Mouse (Mus musculus): ENCODE data around the gene Wdr24. TPM values are rescaled to one million over a fixed set of nuclear protein-coding genes. Genes with fewer than 3 reads are reported as not detected.
"Not testable (repeated sequence)": the region's sequence is repeated elsewhere in the genome, so short reads cannot be mapped to it uniquely, and the experiment has no call there.

Gene Wdr24
- polyA plus RNA-seq, 1 experiment from 2014 or later = 27.7 TPM

DNA sequence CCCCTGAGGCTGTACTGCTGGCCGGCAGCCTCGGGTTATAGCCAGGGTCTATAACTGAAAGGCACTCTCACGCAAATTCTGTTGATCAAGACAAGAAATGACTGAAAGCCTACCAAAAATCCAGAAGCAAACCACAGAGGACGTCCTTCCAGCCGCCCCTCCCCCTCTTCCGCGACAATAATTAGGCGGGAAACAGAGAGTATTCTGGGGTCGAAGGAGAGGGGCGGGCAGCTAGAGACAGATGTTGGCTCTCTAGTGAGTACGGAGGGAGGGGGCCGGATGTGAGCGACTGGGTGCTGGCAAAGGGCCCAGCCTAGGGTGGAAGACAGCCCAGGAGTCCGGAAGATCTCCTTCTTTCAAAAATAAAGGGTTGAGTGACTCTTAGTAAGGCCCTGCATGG lies 30.8 kb upstream of the Wdr24 start, which contains the start of gene Fam173a:
Gene Fam173a, minus strand, starts transcription at position 287 of the 400 bp plus-strand sequence.
- no peaks in the 10 kb centered on the region for H3K27me3 ChIP-seq
- H3K36me3 ChIP-seq = peaks cover 20% of the 10 kb centered on the region
- 0% methylated on average over 14 of the region's 14 CpGs for WGBS

GRCm38 (mm10) chr17:25794197-25794596 lies 29.2 kb upstream of the Wdr24 start:
- no peaks in the 10 kb centered on the region for H3K9me3 ChIP-seq
- H3K4me3 ChIP-seq = no peak overlapping the region
- H3K4me2 ChIP-seq (replicated peaks) = no peak overlapping the region
- no peak overlapping the region for H3K9ac ChIP-seq
- ATAC-seq (ENCODE audit: low FRiP score, low read depth) = no peak
- H3K36me3 ChIP-seq = peaks cover 8% of the 10 kb centered on the region
- 82% methylated on average over 13 of the region's 13 CpGs for WGBS
- H3K27me3 ChIP-seq = no peaks in the 10 kb centered on the region
- H3K4me1 ChIP-seq = peaks cover 54% of the 10 kb centered on the region
- H3K27ac ChIP-seq = no peak overlapping the region

More for the DNA sequence above, 30.8 kb upstream of the Wdr24 start, which contains the start of gene Fam173a:
- Histone ChIP-seq H3K9ac (peak within 1 kb of the TSS; percentile 81), H3K4me2 (replicated peaks) (peak within 1 kb of the TSS; percentile 92), H3K27ac (peak within 1 kb of the TSS; percentile 91), H3K4me1 (peaks cover 53% of the 10 kb centered on the region), H3K4me3 (peak within 1 kb of the TSS; percentile 87), H3K9me3 (no peaks in the 10 kb centered on the region)
- peak; percentile 51 for ATAC-seq (ENCODE audit: low FRiP score, low read depth)

GRCm38 (mm10) chr17:25794998-25795397 lies 28.4 kb upstream of the Wdr24 start:
- Histone ChIP-seq H3K9me3 (no peaks in the 10 kb centered on the region), H3K27me3 (no peaks in the 10 kb centered on the region), H3K27ac (no peak overlapping the region), H3K9ac (peak overlapping the region; percentile 81; the same call in 1 of the 2 replicates), H3K4me1 (peaks cover 54% of the 10 kb centered on the region), H3K4me2 (replicated peaks) (peak overlapping the region; percentile 91), H3K36me3 (no peaks in the 10 kb centered on the region; the same call in 1 of the 2 replicates), H3K4me3 (0 out of 2 replicates have a peak overlapping the region, but pooled peaks have one; percentile 77)
- ATAC-seq (ENCODE audit: low FRiP score, low read depth) = no peak
- 82% methylated on average over 17 of the region's 17 CpGs for WGBS

DNA sequence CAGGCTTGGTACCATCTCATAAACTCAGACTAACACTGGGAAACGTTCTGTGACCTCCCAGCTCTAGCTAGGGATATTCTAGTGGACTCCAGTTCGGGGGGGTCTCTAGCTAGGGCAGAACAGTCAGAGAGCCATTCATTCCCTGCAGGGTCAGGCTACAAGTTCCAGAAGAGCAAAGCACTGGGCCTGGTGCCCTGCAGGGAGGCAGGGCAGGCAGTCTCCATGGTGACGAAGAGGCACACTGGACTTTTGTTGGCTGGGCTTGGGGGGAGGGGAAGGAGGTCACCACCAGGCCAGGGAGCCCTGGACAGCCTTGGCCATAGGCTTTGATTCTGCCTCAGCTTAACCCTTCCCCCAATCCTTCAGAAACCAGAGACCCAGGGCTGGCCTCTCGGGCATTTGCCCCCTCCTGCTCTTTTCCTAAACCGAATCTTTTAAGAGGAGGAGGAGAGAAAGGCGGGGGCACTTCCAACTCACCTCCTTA lies 27.8 kb upstream of the Wdr24 start, which contains the start of gene AC134908.4:
Gene AC134908.4, minus strand, starts transcription at position 51 of the 484 bp plus-strand sequence.
- H3K27ac ChIP-seq = 0 out of 2 replicates have a peak within 1 kb of the TSS, but pooled peaks have one; percentile 17
- 8% methylated on average over 6 of the region's 6 CpGs for WGBS
- H3K36me3 ChIP-seq = no peaks in the 10 kb centered on the region
- no peaks in the 10 kb centered on the region for H3K9me3 ChIP-seq
- peak within 1 kb of the TSS; percentile 81 for H3K9ac ChIP-seq
- no peak for ATAC-seq (ENCODE audit: low FRiP score, low read depth)
- H3K4me1 ChIP-seq = peaks cover 51% of the 10 kb centered on the region
- H3K4me2 ChIP-seq (replicated peaks) = peak within 1 kb of the TSS; percentile 91
- no peaks in the 10 kb centered on the region for H3K27me3 ChIP-seq
- H3K4me3 ChIP-seq = peak within 1 kb of the TSS; percentile 77

DNA sequence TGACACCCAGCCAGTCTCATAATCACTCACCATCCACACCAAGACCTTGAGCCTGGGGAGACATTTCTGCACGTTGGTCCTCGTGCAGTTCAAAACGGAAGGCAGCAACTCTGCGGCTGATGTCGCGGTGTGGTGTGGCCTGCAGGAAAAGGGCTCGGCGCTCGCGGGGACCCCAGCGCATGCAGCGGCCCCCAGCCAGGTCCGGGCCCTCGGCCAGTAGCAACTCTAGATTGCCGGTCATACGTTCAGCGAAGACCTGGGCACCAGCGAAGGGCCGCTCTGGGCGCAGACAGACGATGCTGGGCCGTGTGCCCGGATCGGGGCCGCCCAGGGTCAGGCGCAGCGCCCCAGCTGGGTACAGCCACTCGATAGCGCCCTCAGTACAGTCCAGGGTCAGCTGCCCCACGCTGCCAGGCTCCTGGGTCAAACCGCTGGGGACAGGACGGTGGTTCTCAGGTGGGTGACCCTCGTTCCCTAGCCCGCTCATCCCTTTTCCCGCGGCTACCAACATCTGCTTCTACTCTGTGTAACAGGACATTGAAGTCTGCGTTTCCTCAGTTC lies 27.1 kb upstream of the Wdr24 start:
- peak overlapping the region; percentile 77 for H3K4me3 ChIP-seq
- WGBS = under 1% methylated on average over 37 of the region's 37 CpGs
- H3K36me3 ChIP-seq = no peaks in the 10 kb centered on the region
- peak overlapping the region; percentile 91 for H3K4me2 ChIP-seq (replicated peaks)
- ATAC-seq (ENCODE audit: low FRiP score, low read depth) = 0 out of 2 replicates have a peak, but pooled peaks have one; percentile 3
- peaks cover 1% of the 10 kb centered on the region; the same call in 1 of the 2 replicates for H3K27me3 ChIP-seq
- no peaks in the 10 kb centered on the region for H3K9me3 ChIP-seq
- H3K27ac ChIP-seq = peak overlapping the region; percentile 17; the same call in 1 of the 2 replicates
- peaks cover 45% of the 10 kb centered on the region for H3K4me1 ChIP-seq
- H3K9ac ChIP-seq = peak overlapping the region; percentile 81

GRCm38 (mm10) chr17:25796951-25797369 lies 26.5 kb upstream of the Wdr24 start, which contains the start of gene Metrn:
Gene Metrn (minus strand): TSS chr17:25797136.
- Histone ChIP-seq H3K27ac (peak within 1 kb of the TSS; percentile 17; the same call in 1 of the 2 replicates), H3K27me3 (peaks cover 5% of the 10 kb centered on the region; the same call in 1 of the 2 replicates), H3K9me3 (no peaks in the 10 kb centered on the region), H3K4me2 (replicated peaks) (peak within 1 kb of the TSS; percentile 91), H3K9ac (peak within 1 kb of the TSS; percentile 81), H3K4me3 (peak within 1 kb of the TSS; percentile 77), H3K36me3 (no peaks in the 10 kb centered on the region), H3K4me1 (peaks cover 39% of the 10 kb centered on the region)
- under 1% methylated on average over 35 of the region's 35 CpGs for WGBS
- peak; percentile 85 for ATAC-seq (ENCODE audit: low FRiP score, low read depth)

DNA sequence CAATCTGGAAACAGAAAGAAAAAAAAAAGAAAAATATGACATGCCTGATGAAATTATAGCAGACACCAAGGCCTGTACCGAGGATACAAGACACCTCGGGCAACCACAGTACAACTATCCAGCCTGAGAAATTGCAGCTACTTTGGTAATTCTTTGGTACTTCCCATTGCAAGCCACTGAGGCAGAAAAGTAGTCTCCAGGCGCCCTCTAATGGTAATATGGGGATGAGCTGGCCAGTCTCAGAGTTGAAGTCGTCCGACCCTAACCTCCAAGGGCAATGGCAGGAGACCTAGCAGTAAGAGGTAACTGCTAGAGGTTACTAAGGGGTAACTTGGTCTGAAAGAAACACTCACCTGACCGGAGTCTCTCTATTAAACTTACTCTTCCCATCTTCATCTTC lies 22.4 kb upstream of the Wdr24 start:
- WGBS = 10% methylated on average over 6 of the region's 6 CpGs
- ATAC-seq (ENCODE audit: low FRiP score, low read depth) = no peak
- no peak overlapping the region for H3K9ac ChIP-seq
- H3K27ac ChIP-seq = no peak overlapping the region
- no peak overlapping the region for H3K4me3 ChIP-seq
- no peaks in the 10 kb centered on the region for H3K9me3 ChIP-seq
- H3K4me2 ChIP-seq (replicated peaks) = no peak overlapping the region
- peaks cover 14% of the 10 kb centered on the region for H3K4me1 ChIP-seq
- H3K36me3 ChIP-seq = no peaks in the 10 kb centered on the region
- peaks cover 24% of the 10 kb centered on the region for H3K27me3 ChIP-seq

DNA sequence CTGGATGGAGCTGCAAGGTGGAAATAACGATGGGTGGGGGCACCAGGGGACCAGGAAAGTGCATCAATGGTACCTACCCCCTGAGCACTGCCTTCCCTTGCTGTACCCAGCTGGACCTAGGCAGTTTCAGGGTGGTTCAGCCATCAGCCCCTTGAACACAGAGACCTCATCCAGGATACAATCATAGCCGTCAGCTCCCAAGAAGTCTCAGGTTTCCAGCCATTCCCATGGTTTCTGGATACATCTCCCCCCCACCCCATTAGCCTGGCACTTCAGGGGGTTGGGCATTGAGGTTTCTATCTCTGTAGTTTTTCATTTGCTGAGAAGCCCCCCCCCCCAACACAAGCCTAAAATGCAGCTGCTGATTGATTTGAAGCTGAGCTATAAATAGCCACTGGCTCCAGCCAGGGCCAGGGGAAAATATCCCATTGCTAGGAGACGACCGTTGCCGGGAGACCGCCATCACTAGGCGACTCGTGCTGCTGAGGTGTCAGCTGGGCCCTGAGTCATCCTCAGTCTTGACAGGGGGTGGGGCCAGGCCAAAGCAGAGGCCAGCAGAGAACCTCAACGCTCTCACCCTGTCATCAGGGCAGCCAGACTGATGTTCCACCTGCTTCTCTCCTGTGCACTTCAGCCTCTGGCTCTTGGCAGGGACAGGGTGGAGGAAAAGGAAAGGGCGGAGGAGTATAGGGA lies 20.5 kb upstream of the Wdr24 start:
- ATAC-seq (ENCODE audit: low FRiP score, low read depth) = no peak
- Histone ChIP-seq H3K4me1 (peaks cover 2% of the 10 kb centered on the region; the same call in 1 of the 2 replicates), H3K27ac (no peak overlapping the region), H3K27me3 (peaks cover 38% of the 10 kb centered on the region), H3K9me3 (no peaks in the 10 kb centered on the region), H3K4me2 (replicated peaks) (no peak overlapping the region), H3K36me3 (no peaks in the 10 kb centered on the region), H3K9ac (peak overlapping the region; percentile 50; the same call in 1 of the 2 replicates), H3K4me3 (no peak overlapping the region)
- WGBS = 11% methylated on average over 10 of the region's 10 CpGs

- ATAC-seq (ENCODE audit: low FRiP score, low read depth) = no peak
- WGBS = 76% methylated on average over 4 of the region's 4 CpGs
- H3K27ac ChIP-seq = no peak overlapping the region
- H3K27me3 ChIP-seq = peaks cover 69% of the 10 kb centered on the region
- H3K4me2 ChIP-seq (replicated peaks) = no peak overlapping the region
- no peaks in the 10 kb centered on the region for H3K9me3 ChIP-seq
- peaks cover 12% of the 10 kb centered on the region for H3K4me1 ChIP-seq
- no peak overlapping the region for H3K4me3 ChIP-seq
- H3K9ac ChIP-seq = no peak overlapping the region
- H3K36me3 ChIP-seq = no peaks in the 10 kb centered on the region
Observed at GRCm38 (mm10) chr17:25806507-25806906, 16.9 kb upstream of the Wdr24 start.

GRCm38 (mm10) chr17:25807452-25807851 lies 16.0 kb upstream of the Wdr24 start:
- H3K36me3 ChIP-seq; H3K9me3 ChIP-seq; ATAC-seq (ENCODE audit: low FRiP score, low read depth); H3K4me2 ChIP-seq (replicated peaks); H3K9ac ChIP-seq; H3K4me3 ChIP-seq; H3K27ac ChIP-seq: not testable (repeated sequence)
- Histone ChIP-seq H3K27me3 (peaks cover 72% of the 10 kb centered on the region), H3K4me1 (peaks cover 12% of the 10 kb centered on the region)
- WGBS = 38% methylated on average over 2 of the region's 2 CpGs

DNA sequence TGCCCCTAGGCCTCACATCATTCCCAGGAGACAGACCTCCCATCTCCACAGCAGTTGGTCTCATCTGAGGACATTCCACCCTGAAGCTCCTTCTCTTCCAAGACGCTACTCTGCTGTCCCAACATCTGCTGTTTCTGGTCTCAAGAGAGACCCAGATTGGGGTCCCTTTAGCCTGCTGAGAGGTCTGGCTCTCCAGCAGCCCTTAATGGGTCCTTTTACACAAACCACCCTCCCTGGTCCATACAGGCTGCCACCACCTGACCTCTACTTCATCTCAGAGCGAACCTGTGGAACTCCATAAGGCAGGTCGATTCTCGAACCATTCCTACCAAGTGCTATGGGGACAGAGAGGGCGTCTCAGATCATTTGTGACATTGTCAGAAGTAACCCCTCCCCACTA lies 15.4 kb upstream of the Wdr24 start:
- Histone ChIP-seq H3K9me3 (no peaks in the 10 kb centered on the region), H3K4me2 (replicated peaks) (peak overlapping the region; percentile 97), H3K36me3 (no peaks in the 10 kb centered on the region), H3K4me1 (peaks cover 9% of the 10 kb centered on the region), H3K9ac (no peak overlapping the region), H3K27me3 (peaks cover 72% of the 10 kb centered on the region), H3K4me3 (peak overlapping the region; percentile 66), H3K27ac (no peak overlapping the region)
- WGBS = 35% methylated on average over 5 of the region's 5 CpGs
- no peak for ATAC-seq (ENCODE audit: low FRiP score, low read depth)

All from limb, embryonic 13.5 days (tissue).